Mouse (Mus musculus): ENCODE results near the gene Plcg2. TPM values are rescaled to one million over a fixed set of nuclear protein-coding genes. Genes with fewer than 3 reads are reported as not detected.

The Plcg2 gene
- polyA plus RNA-seq, 1 experiment from 2014 or later, result 0.50 TPM

GRCm38 (mm10) chr8:117500232-117500823 lies 2.2 kb downstream of the Plcg2 start:
- H3K27me3 ChIP-seq (ENCODE audit: control insufficient read depth, insufficient read depth, low read length), result peaks cover 9% of the 10 kb centered on the region
- ATAC-seq (ENCODE audit: low read depth), result no peak
- 88% methylated on average over 5 of the region's 5 CpGs for WGBS

GRCm38 (mm10) chr8:117501323-117501722 lies 3.2 kb downstream of the Plcg2 start:
- Histone ChIP-seq H3K27me3 (ENCODE audit: control insufficient read depth, insufficient read depth, low read length) (peaks cover 9% of the 10 kb centered on the region), H3K4me2 (ENCODE audit: low read depth, low read length) (no peak overlapping the region), H3K9me3 (ENCODE audit: control insufficient read depth, low read length) (no peaks in the 10 kb centered on the region), H3K9ac (replicated peaks; ENCODE audit: low read depth, low read length) (no peak overlapping the region), H3K4me3 (ENCODE audit: low read depth, low read length) (no peak overlapping the region), H3K36me3 (ENCODE audit: control insufficient read depth, insufficient read depth, low read length) (no peaks in the 10 kb centered on the region), H3K27ac (ENCODE audit: low read depth, low read length) (no peak overlapping the region), H3K4me1 (ENCODE audit: control insufficient read depth, insufficient read depth, low read length) (peaks cover 5% of the 10 kb centered on the region; the same call in 1 of the 2 replicates)
- no peak for ATAC-seq (ENCODE audit: low read depth)
- 93% methylated on average over 6 of the region's 6 CpGs for WGBS

More at GRCm38 (mm10) chr8:117500232-117500823, 2.2 kb downstream of the Plcg2 start:
- no peaks in the 10 kb centered on the region for H3K9me3 ChIP-seq (ENCODE audit: control insufficient read depth, low read length)
- H3K36me3 ChIP-seq (ENCODE audit: control insufficient read depth, insufficient read depth, low read length), result no peaks in the 10 kb centered on the region
- H3K4me2 ChIP-seq (ENCODE audit: low read depth, low read length), result no peak overlapping the region
- peaks cover 5% of the 10 kb centered on the region; the same call in 1 of the 2 replicates for H3K4me1 ChIP-seq (ENCODE audit: control insufficient read depth, insufficient read depth, low read length)
- no peak overlapping the region for H3K4me3 ChIP-seq (ENCODE audit: low read depth, low read length)
- H3K9ac ChIP-seq (replicated peaks; ENCODE audit: low read depth, low read length), result no peak overlapping the region
- H3K27ac ChIP-seq (ENCODE audit: low read depth, low read length), result no peak overlapping the region

GRCm38 (mm10) chr8:117503405-117504069 lies 5.4 kb downstream of the Plcg2 start:
- no peaks in the 10 kb centered on the region for H3K9me3 ChIP-seq (ENCODE audit: control insufficient read depth, low read length)
- H3K4me3 ChIP-seq (ENCODE audit: low read depth, low read length), result no peak overlapping the region
- H3K4me2 ChIP-seq (ENCODE audit: low read depth, low read length), result no peak overlapping the region
- 65% methylated on average over 13 of the region's 13 CpGs for WGBS
- no peaks in the 10 kb centered on the region for H3K36me3 ChIP-seq (ENCODE audit: control insufficient read depth, insufficient read depth, low read length)
- H3K4me1 ChIP-seq (ENCODE audit: control insufficient read depth, insufficient read depth, low read length), result peaks cover under 1% of the 10 kb centered on the region; the same call in 1 of the 2 replicates
- H3K27ac ChIP-seq (ENCODE audit: low read depth, low read length), result no peak overlapping the region
- H3K27me3 ChIP-seq (ENCODE audit: control insufficient read depth, insufficient read depth, low read length), result peaks cover 3% of the 10 kb centered on the region
- no peak for ATAC-seq (ENCODE audit: low read depth)
- no peak overlapping the region for H3K9ac ChIP-seq (replicated peaks; ENCODE audit: low read depth, low read length)

GRCm38 (mm10) chr8:117507703-117508102 lies 9.6 kb downstream of the Plcg2 start:
- Histone ChIP-seq H3K36me3 (ENCODE audit: control insufficient read depth, insufficient read depth, low read length) (no peaks in the 10 kb centered on the region), H3K9ac (replicated peaks; ENCODE audit: low read depth, low read length) (no peak overlapping the region), H3K27me3 (ENCODE audit: control insufficient read depth, insufficient read depth, low read length) (no peaks in the 10 kb centered on the region), H3K4me2 (ENCODE audit: low read depth, low read length) (no peak overlapping the region), H3K27ac (ENCODE audit: low read depth, low read length) (no peak overlapping the region), H3K9me3 (ENCODE audit: control insufficient read depth, low read length) (no peaks in the 10 kb centered on the region), H3K4me1 (ENCODE audit: control insufficient read depth, insufficient read depth, low read length) (no peaks in the 10 kb centered on the region), H3K4me3 (ENCODE audit: low read depth, low read length) (no peak overlapping the region)
- WGBS, result 92% methylated on average over 8 of the region's 8 CpGs
- no peak for ATAC-seq (ENCODE audit: low read depth)

GRCm38 (mm10) chr8:117516876-117517565 lies 18.9 kb downstream of the Plcg2 start:
- WGBS, result 79% methylated on average over 14 of the region's 14 CpGs
- Histone ChIP-seq H3K9me3 (ENCODE audit: control insufficient read depth, low read length) (no peaks in the 10 kb centered on the region), H3K4me2 (ENCODE audit: low read depth, low read length) (no peak overlapping the region), H3K27ac (ENCODE audit: low read depth, low read length) (no peak overlapping the region), H3K27me3 (ENCODE audit: control insufficient read depth, insufficient read depth, low read length) (no peaks in the 10 kb centered on the region), H3K36me3 (ENCODE audit: control insufficient read depth, insufficient read depth, low read length) (no peaks in the 10 kb centered on the region), H3K4me1 (ENCODE audit: control insufficient read depth, insufficient read depth, low read length) (no peaks in the 10 kb centered on the region), H3K9ac (replicated peaks; ENCODE audit: low read depth, low read length) (no peak overlapping the region), H3K4me3 (ENCODE audit: low read depth, low read length) (no peak overlapping the region)
- no peak for ATAC-seq (ENCODE audit: low read depth)

- Histone ChIP-seq H3K36me3 (ENCODE audit: control insufficient read depth, insufficient read depth, low read length) (no peaks in the 10 kb centered on the region), H3K4me1 (ENCODE audit: control insufficient read depth, insufficient read depth, low read length) (no peaks in the 10 kb centered on the region), H3K9ac (replicated peaks; ENCODE audit: low read depth, low read length) (no peak overlapping the region), H3K9me3 (ENCODE audit: control insufficient read depth, low read length) (no peaks in the 10 kb centered on the region), H3K4me2 (ENCODE audit: low read depth, low read length) (no peak overlapping the region), H3K27me3 (ENCODE audit: control insufficient read depth, insufficient read depth, low read length) (no peaks in the 10 kb centered on the region), H3K4me3 (ENCODE audit: low read depth, low read length) (no peak overlapping the region), H3K27ac (ENCODE audit: low read depth, low read length) (no peak overlapping the region)
- no peak for ATAC-seq (ENCODE audit: low read depth)
- 81% methylated on average over 9 of the region's 9 CpGs for WGBS
Observed at GRCm38 (mm10) chr8:117517861-117518260, 19.8 kb downstream of the Plcg2 start.

GRCm38 (mm10) chr8:117518873-117519272 lies 20.8 kb downstream of the Plcg2 start:
- 83% methylated on average over 4 of the region's 4 CpGs for WGBS
- no peak overlapping the region for H3K9ac ChIP-seq (replicated peaks; ENCODE audit: low read depth, low read length)

GRCm38 (mm10) chr8:117526185-117526584 lies 28.1 kb downstream of the Plcg2 start:
- Histone ChIP-seq H3K4me2 (ENCODE audit: low read depth, low read length) (no peak overlapping the region), H3K4me1 (ENCODE audit: control insufficient read depth, insufficient read depth, low read length) (no peaks in the 10 kb centered on the region), H3K9me3 (ENCODE audit: control insufficient read depth, low read length) (no peaks in the 10 kb centered on the region), H3K4me3 (ENCODE audit: low read depth, low read length) (no peak overlapping the region), H3K27me3 (ENCODE audit: control insufficient read depth, insufficient read depth, low read length) (no peaks in the 10 kb centered on the region), H3K36me3 (ENCODE audit: control insufficient read depth, insufficient read depth, low read length) (no peaks in the 10 kb centered on the region), H3K27ac (ENCODE audit: low read depth, low read length) (no peak overlapping the region), H3K9ac (replicated peaks; ENCODE audit: low read depth, low read length) (no peak overlapping the region)
- ATAC-seq (ENCODE audit: low read depth), result no peak
- WGBS, result 47% methylated on average over 2 of the region's 2 CpGs

More at GRCm38 (mm10) chr8:117518873-117519272, 20.8 kb downstream of the Plcg2 start:
- no peaks in the 10 kb centered on the region for H3K36me3 ChIP-seq (ENCODE audit: control insufficient read depth, insufficient read depth, low read length)
- H3K4me2 ChIP-seq (ENCODE audit: low read depth, low read length), result no peak overlapping the region
- no peaks in the 10 kb centered on the region for H3K27me3 ChIP-seq (ENCODE audit: control insufficient read depth, insufficient read depth, low read length)
- no peak overlapping the region for H3K27ac ChIP-seq (ENCODE audit: low read depth, low read length)
- no peaks in the 10 kb centered on the region for H3K4me1 ChIP-seq (ENCODE audit: control insufficient read depth, insufficient read depth, low read length)
- ATAC-seq (ENCODE audit: low read depth), result no peak
- H3K4me3 ChIP-seq (ENCODE audit: low read depth, low read length), result no peak overlapping the region
- H3K9me3 ChIP-seq (ENCODE audit: control insufficient read depth, low read length), result no peaks in the 10 kb centered on the region

GRCm38 (mm10) chr8:117527983-117528382 lies 29.9 kb downstream of the Plcg2 start:
- Histone ChIP-seq H3K9me3 (ENCODE audit: control insufficient read depth, low read length) (no peaks in the 10 kb centered on the region), H3K36me3 (ENCODE audit: control insufficient read depth, insufficient read depth, low read length) (no peaks in the 10 kb centered on the region), H3K4me3 (ENCODE audit: low read depth, low read length) (no peak overlapping the region), H3K27ac (ENCODE audit: low read depth, low read length) (no peak overlapping the region), H3K4me2 (ENCODE audit: low read depth, low read length) (no peak overlapping the region), H3K9ac (replicated peaks; ENCODE audit: low read depth, low read length) (no peak overlapping the region), H3K4me1 (ENCODE audit: control insufficient read depth, insufficient read depth, low read length) (no peaks in the 10 kb centered on the region), H3K27me3 (ENCODE audit: control insufficient read depth, insufficient read depth, low read length) (no peaks in the 10 kb centered on the region)
- 87% methylated on average over 5 of the region's 5 CpGs for WGBS
- no peak for ATAC-seq (ENCODE audit: low read depth)
